Mouse (Mus musculus): ENCODE data around the gene Olfr860. TPM values are rescaled to one million over a fixed set of nuclear protein-coding genes. Genes with fewer than 3 reads are reported as not detected.

Gene Olfr860
- polyA plus RNA-seq (2021; fragmentation: Nextera tagmentation): not detected in 2 replicates
- long read RNA-seq, experiment 1: 0 reads
- long read RNA-seq, experiment 2: 0 reads

GRCm38 (mm10) chr9:19849647-19850046 lies at the start of gene Olfr860:
TSS of gene Olfr860 (minus strand) at chr9:19849747.

DNA sequence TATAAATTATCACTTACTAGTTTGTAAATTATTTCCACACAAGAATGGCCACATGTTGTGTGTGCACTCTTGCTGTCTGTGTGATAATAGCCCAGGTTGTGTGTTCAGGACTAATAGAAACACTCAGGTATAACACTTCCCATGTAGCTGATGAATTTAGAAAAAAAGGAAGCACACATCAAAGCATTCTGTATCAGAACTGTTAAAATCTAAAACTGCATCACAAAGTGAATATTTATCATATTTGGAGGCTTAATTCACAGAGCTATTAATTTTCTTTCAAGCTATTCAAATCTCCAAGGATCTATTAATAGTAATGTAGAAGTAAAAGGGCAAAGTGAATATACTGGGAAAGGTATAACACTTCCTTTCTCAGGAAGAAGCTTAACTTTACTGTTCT lies 38.4 kb upstream of the Olfr860 start, which contains the start of gene Olfr862:
Olfr862 (minus strand) TSS at position 101 of the 400 bp plus-strand sequence.

GRCm38 (mm10) chr9:19804606-19805005 lies 44.9 kb downstream of the Olfr860 start, which contains the start of gene Olfr859:
TSS of gene Olfr859 (plus strand) at chr9:19804906.

Other genes starting within 250 kb of the Olfr860 start
- gene Zfp317, start 227.6 kb downstream of the Olfr860 start, polyA plus RNA-seq (2021; fragmentation: Nextera tagmentation): 11.9 and 14.5 TPM in 2 replicates
- not detected in 2 replicates for gene Olfr857, start 140.3 kb downstream of the Olfr860 start, polyA plus RNA-seq (2021; fragmentation: Nextera tagmentation)
- not detected in 2 replicates for gene Olfr58, start 69.5 kb downstream of the Olfr860 start, polyA plus RNA-seq (2021; fragmentation: Nextera tagmentation)
- gene Olfr859, start 44.8 kb downstream of the Olfr860 start, polyA plus RNA-seq (2021; fragmentation: Nextera tagmentation): not detected in 2 replicates
- not detected in 2 replicates for gene Olfr862, start 38.3 kb upstream of the Olfr860 start, polyA plus RNA-seq (2021; fragmentation: Nextera tagmentation)
- 0.36 and 0.44 TPM in 2 replicates for gene Olfr77, start 67.1 kb upstream of the Olfr860 start, polyA plus RNA-seq (2021; fragmentation: Nextera tagmentation)
- gene Olfr866, start 178.3 kb upstream of the Olfr860 start, polyA plus RNA-seq (2021; fragmentation: Nextera tagmentation): not detected in 2 replicates
- gene Olfr867, start 207.8 kb upstream of the Olfr860 start, polyA plus RNA-seq (2021; fragmentation: Nextera tagmentation): not detected in 2 replicates
- gene Olfr868, start 248.9 kb upstream of the Olfr860 start, polyA plus RNA-seq (2021; fragmentation: Nextera tagmentation): not detected in 2 replicates

All from left cerebral cortex, adult 6 months (tissue).